Mouse (Mus musculus) thymus, adult 2 months (tissue): Measurements from ENCODE around the gene Nkx6-1. TPM values are rescaled to one million over a fixed set of nuclear protein-coding genes. Genes with fewer than 3 reads are reported as not detected.

Experiments
- DNase-seq: peaks from one replicate; pipeline ENCODE4 v3.0.0; 2021
- H3K27ac ChIP-seq: fragments of 200-500 bp; 2 replicates; pipeline ENCODE4 v1.5.1; 2012; ENCODE audit warnings: low read length, control low read depth; ENCODE audit not compliant: control insufficient read depth, insufficient read depth
- H3K27me3 ChIP-seq: fragments of 200-500 bp; 2 replicates; pipeline ENCODE4 v1.6.1; 2012; ENCODE audit warnings: mild to moderate bottlenecking, low read length, moderate library complexity, mixed read lengths; ENCODE audit not compliant: control insufficient read depth, insufficient read depth
- H3K36me3 ChIP-seq: fragments of 200-500 bp; 2 replicates; pipeline ENCODE4 v1.6.1; 2012; ENCODE audit warnings: mild to moderate bottlenecking, low read length, moderate library complexity; ENCODE audit not compliant: control insufficient read depth, insufficient read depth
- H3K4me1 ChIP-seq: fragments of 200-500 bp; replicated peaks from 2 replicates; pipeline ENCODE4 v1.6.1; 2012; ENCODE audit warnings: low read length; ENCODE audit not compliant: control insufficient read depth, insufficient read depth
- H3K4me3 ChIP-seq: fragments of 200-500 bp; 2 replicates; pipeline ENCODE4 v1.5.1; 2012; ENCODE audit warnings: mild to moderate bottlenecking, low read length, control low read depth, moderate library complexity; ENCODE audit not compliant: control insufficient read depth, insufficient read depth
- CTCF ChIP-seq: fragments of 200-500 bp; IDR thresholded peaks from 2 replicates; pipeline ENCODE4 v1.5.1; 2012; ENCODE audit warnings: mild to moderate bottlenecking, control low read depth, low read length, moderate library complexity, borderline replicate concordance; ENCODE audit not compliant: control insufficient read depth, poor library complexity, insufficient read depth; ENCODE audit errors: extremely low read depth
- POLR2A ChIP-seq: fragments of 200-500 bp; IDR thresholded peaks from 2 replicates; pipeline ENCODE4 v1.6.1; 2012; ENCODE audit warnings: mild to moderate bottlenecking, low read length, control low read depth, moderate library complexity; ENCODE audit not compliant: control insufficient read depth, poor library complexity, insufficient read depth; ENCODE audit errors: extremely low read depth
- WGBS: fragments of 180-500 bp; shearing (Covaris S2); methylation state at CpG from one replicate; pipeline ENCODE4 v1.1.7; 2018; 5-methylcytosine and 5-hydroxymethylcytosine counted together
- polyA plus RNA-seq: library from polyadenylated mRNA; depleted of rRNA; stranded (reverse); fragments of >200 nt; gene quantifications from 2 replicates; pipeline ENCODE4 v1.2.3, GENCODE M21; 2012

The Nkx6-1 gene
- polyA plus RNA-seq, 1 experiment = not detected

- TF ChIP-seq POLR2A (no peak), CTCF (no peak)
- Histone ChIP-seq H3K4me3 (no peak overlapping the region), H3K27me3 (no peaks in the 10 kb centered on the region), H3K36me3 (no peaks in the 10 kb centered on the region), H3K4me1 (no peaks in the 10 kb centered on the region), H3K27ac (no peak overlapping the region)
- DNase-seq = no peak
- WGBS = 75% methylated on average over 5 of the region's 5 CpGs
Measured at GRCm38 (mm10) chr5:101683340-101683739, 18.5 kb upstream of the Nkx6-1 start.

GRCm38 (mm10) chr5:101680338-101680737 is 15.5 kb upstream of the Nkx6-1 start:
- Histone ChIP-seq H3K4me1 (no peaks in the 10 kb centered on the region), H3K27ac (no peak overlapping the region), H3K27me3 (no peaks in the 10 kb centered on the region), H3K4me3 (no peak overlapping the region), H3K36me3 (no peaks in the 10 kb centered on the region)
- 77% methylated on average over 6 of the region's 6 CpGs for WGBS
- DNase-seq = no peak
- no peak for TF ChIP-seq CTCF
- no peak for TF ChIP-seq POLR2A

GRCm38 (mm10) chr5:101669381-101669780 is 4.6 kb upstream of the Nkx6-1 start:
- WGBS = 4% methylated on average over 15 of the region's 15 CpGs
- Histone ChIP-seq H3K4me1 (peaks cover 2% of the 10 kb centered on the region; the same call in 1 of the 2 replicates), H3K27me3 (peaks cover 8% of the 10 kb centered on the region), H3K36me3 (no peaks in the 10 kb centered on the region), H3K4me3 (no peak overlapping the region), H3K27ac (no peak overlapping the region)
- no peak for DNase-seq
- TF ChIP-seq CTCF (no peak), POLR2A (no peak)

GRCm38 (mm10) chr5:101668475-101668874 is 3.7 kb upstream of the Nkx6-1 start:
- DNase-seq = no peak
- WGBS = 11% methylated on average over 12 of the region's 12 CpGs
- no peak overlapping the region for H3K27ac ChIP-seq
- no peak for TF ChIP-seq CTCF
- no peak for TF ChIP-seq POLR2A
- peaks cover 2% of the 10 kb centered on the region; the same call in 1 of the 2 replicates for H3K4me1 ChIP-seq
- no peaks in the 10 kb centered on the region for H3K36me3 ChIP-seq
- H3K4me3 ChIP-seq = no peak overlapping the region
- H3K27me3 ChIP-seq = peaks cover 13% of the 10 kb centered on the region

GRCm38 (mm10) chr5:101668028-101668427 is 3.2 kb upstream of the Nkx6-1 start:
- WGBS = 9% methylated on average over 15 of the region's 15 CpGs
- peaks cover 14% of the 10 kb centered on the region for H3K27me3 ChIP-seq

GRCm38 (mm10) chr5:101667263-101667990 is 2.6 kb upstream of the Nkx6-1 start:
- no peaks in the 10 kb centered on the region for H3K36me3 ChIP-seq
- no peak for TF ChIP-seq CTCF
- TF ChIP-seq POLR2A = no peak
- 8% methylated on average over 19 of the region's 19 CpGs for WGBS
- DNase-seq = no peak
- H3K4me3 ChIP-seq = no peak overlapping the region
- no peak overlapping the region for H3K27ac ChIP-seq
- peaks cover 2% of the 10 kb centered on the region; the same call in 1 of the 2 replicates for H3K4me1 ChIP-seq
- peaks cover 19% of the 10 kb centered on the region for H3K27me3 ChIP-seq

More at GRCm38 (mm10) chr5:101668028-101668427, 3.2 kb upstream of the Nkx6-1 start:
- Histone ChIP-seq H3K27ac (no peak overlapping the region), H3K4me1 (peaks cover 2% of the 10 kb centered on the region; the same call in 1 of the 2 replicates), H3K36me3 (no peaks in the 10 kb centered on the region), H3K4me3 (no peak overlapping the region)
- no peak for DNase-seq
- no peak for TF ChIP-seq POLR2A
- TF ChIP-seq CTCF = no peak
